ENCODE assay signal across 8 mouse cellular contexts in genomic region chr6:50109757-50110378, GRCm38 (mm10). TPM values are rescaled to one million over a fixed set of nuclear protein-coding genes. Genes with fewer than 3 reads are reported as not detected.
DNase-seq lines count a peak whose midpoint lies in the region; ATAC-seq and TF ChIP-seq lines count a peak whose summit lies in the region.

Gene Mpp6, plus strand, starts transcription at chr6:50110241.

- no peaks in the 10 kb centered on the region for H3K9me3 ChIP-seq in heart, embryonic 13.5 days
- H3K9me3 ChIP-seq in liver, embryonic 14.5 days (ENCODE audit: control insufficient read depth, low read length) = no peaks in the 10 kb centered on the region
- H3K9me3 ChIP-seq in stomach, embryonic 15.5 days = no peaks in the 10 kb centered on the region

- no peak for TF ChIP-seq EP300 in liver, embryonic 14.5 days (IDR thresholded peaks at IDR 0.05; ENCODE audit: low read depth)

- H3K36me3 ChIP-seq in heart, embryonic 13.5 days = no peaks in the 10 kb centered on the region
- no peaks in the 10 kb centered on the region for H3K36me3 ChIP-seq in liver, embryonic 14.5 days (replicated peaks; ENCODE audit: control insufficient read depth, insufficient read depth, low read depth)
- H3K36me3 ChIP-seq in stomach, embryonic 15.5 days = no peaks in the 10 kb centered on the region

- peak; percentile 57 for TF ChIP-seq CTCF in liver, embryonic 14.5 days (IDR thresholded peaks at IDR 0.05; ENCODE audit: low read depth)

- H3K27me3 ChIP-seq in heart, embryonic 13.5 days (replicated peaks) = peaks cover 7% of the 10 kb centered on the region
- H3K27me3 ChIP-seq in liver, embryonic 14.5 days (ENCODE audit: control insufficient read depth, insufficient read depth, low read length) = peaks cover 18% of the 10 kb centered on the region
- no peaks in the 10 kb centered on the region for H3K27me3 ChIP-seq in stomach, embryonic 15.5 days (replicated peaks)

- peak within 1 kb of the TSS; percentile 88 for H3K4me3 ChIP-seq in heart, embryonic 13.5 days
- peak within 1 kb of the TSS; percentile 63 to 65 for H3K4me3 ChIP-seq in liver, embryonic 14.5 days (ENCODE audit: insufficient read depth in 1 of 2, low read depth in 2 of 2, low read length in 2 of 2)
- peak within 1 kb of the TSS; percentile 84 for H3K4me3 ChIP-seq in stomach, embryonic 15.5 days (replicated peaks)

- H3K4me2 ChIP-seq in heart, embryonic 13.5 days = peak within 1 kb of the TSS; percentile 88
- peak within 1 kb of the TSS; percentile 63 for H3K4me2 ChIP-seq in liver, embryonic 14.5 days (ENCODE audit: low read depth)
- peak within 1 kb of the TSS; percentile 91 for H3K4me2 ChIP-seq in stomach, embryonic 15.5 days

- ATAC-seq in heart, embryonic 13.5 days (ENCODE audit: extremely low read depth, insufficient number of reproducible peaks, low FRiP score, low TSS enrichment) = peak; percentile 88
- peak; percentile 82 for ATAC-seq in liver, embryonic 14.5 days (ENCODE audit: insufficient read depth)
- peak; percentile 92 for ATAC-seq in stomach, embryonic 15.5 days (ENCODE audit: insufficient read depth, low FRiP score, low read depth)

- H3K4me1 ChIP-seq in heart, embryonic 13.5 days = peaks cover 22% of the 10 kb centered on the region
- H3K4me1 ChIP-seq in liver, embryonic 14.5 days (replicated peaks; ENCODE audit: control insufficient read depth in 2 of 2, insufficient read depth in 2 of 2, low read length in 1 of 2) = peaks cover 0 to 4% of the 10 kb centered on the region in 2 experiments; a peak in 2 of 4 replicates
- peaks cover 10% of the 10 kb centered on the region; the same call in 1 of the 2 replicates for H3K4me1 ChIP-seq in stomach, embryonic 15.5 days

- peak; percentile 84 for DNase-seq in CD4-positive, CD25-positive, alpha-beta regulatory T cell, adult 2 months (ENCODE audit: low read depth, low spot score)
- DNase-seq in brain, embryonic 18.5 days (ENCODE audit: low read depth, low spot score) = peak; percentile 43
- peak; percentile 10 for DNase-seq in fibroblast of lung, adult 2 months (ENCODE audit: low read depth)
- peak; percentile 93 for DNase-seq in kidney, postnatal 10 days
- DNase-seq in liver, embryonic 14.5 days (ENCODE audit: low read depth in 3 of 3, low spot score in 3 of 3) = peak; percentile 30 to 43 (median 42)
- DNase-seq in neural tube, embryonic 10.5 days (ENCODE audit: extremely low spot score, low spot score) = peak; percentile 97

- H3K9ac ChIP-seq in heart, embryonic 13.5 days = peak within 1 kb of the TSS; percentile 94
- peak within 1 kb of the TSS; percentile 57 for H3K9ac ChIP-seq in liver, embryonic 14.5 days (replicated peaks)
- H3K9ac ChIP-seq in stomach, embryonic 15.5 days = peak within 1 kb of the TSS; percentile 76

- WGBS in heart, embryonic 13.5 days = under 1% methylated on average over 69 of the region's 74 CpGs
- WGBS in liver, embryonic 14.5 days (ENCODE audit: insufficient replicate concordance) = under 1% methylated on average over 70 of the region's 74 CpGs
- whole genome bisulfite sequencing in stomach, embryonic 15.5 days = under 1% methylated on average over 63 of the region's 74 CpGs

- peak within 1 kb of the TSS; percentile 82 for H3K27ac ChIP-seq in heart, embryonic 13.5 days (replicated peaks)
- peak within 1 kb of the TSS; percentile 30; the same call in 1 of the 2 replicates for H3K27ac ChIP-seq in liver, embryonic 14.5 days
- peak within 1 kb of the TSS; percentile 77 for H3K27ac ChIP-seq in stomach, embryonic 15.5 days

RNA-seq across cellular contexts. Expression of gene Mpp6, which starts in this region (rescaled TPM):
- polyA plus RNA-seq in heart, embryonic 13.5 days (2015; fragmentation: Nextera tagmentation; extraction: Ambion mirVana) = 56.9 and 63.1 TPM in 2 replicates
- polyA plus RNA-seq in liver, embryonic 14.5 days (2012; rRNA removed) = 8.1 and 19.3 TPM in 2 replicates
- 28.5 and 32.2 TPM in 2 replicates for polyA plus RNA-seq in liver, embryonic 14.5 days (2014; fragmentation: Nextera tagmentation; extraction: Ambion mirVana)
- polyA plus RNA-seq in stomach, embryonic 15.5 days (2015; fragmentation: Nextera tagmentation; extraction: Ambion mirVana) = 56.2 and 59.0 TPM in 2 replicates

Comparison
In these comparisons a context has a peak if more than half of its experiments do, and no peak if none do; other contexts are left out.
1. Peak in every context shown above with its lines: DNase-seq, ATAC-seq, H3K4me3 ChIP-seq and H3K27ac ChIP-seq.
2. DNase-seq: peak in every context shown above with its lines; median percentile 97 in neural tube, embryonic 10.5 days; 93 in kidney, postnatal 10 days; 84 in CD4-positive, CD25-positive, alpha-beta regulatory T cell, adult 2 months; 43 in brain, embryonic 18.5 days; 42 in liver, embryonic 14.5 days; 10 in fibroblast of lung, adult 2 months.
3. H3K27ac ChIP-seq: peak in every context shown above with its lines; median percentile 82 in heart, embryonic 13.5 days; 77 in stomach, embryonic 15.5 days; 30 in liver, embryonic 14.5 days.